Mouse (Mus musculus): ENCODE results near the gene Slc25a11. TPM values are rescaled to one million over a fixed set of nuclear protein-coding genes. Genes with fewer than 3 reads are reported as not detected.

Slc25a11 gene
- total RNA-seq, 2 experiments from 2014 or later: 292 to 304 TPM

Other genes starting within 250 kb of the Slc25a11 start
- 10 to 100 TPM; 17.9 to 19.2 TPM for gene Pelp1, start 237.4 kb downstream of the Slc25a11 start, total RNA-seq (2021)
- gene Arrb2, start 214.8 kb downstream of the Slc25a11 start, total RNA-seq (2021): 1 to 10 TPM; 7.6 to 9.0 TPM
- 1 to 10 TPM; 4.2 to 4.9 TPM for gene Med11, start 195.6 kb downstream of the Slc25a11 start, total RNA-seq (2021)
- under 1 TPM; 0.19 to 0.25 TPM for gene Zmynd15, start 188.0 kb downstream of the Slc25a11 start, total RNA-seq (2021)
- gene Cxcl16, start 187.5 kb downstream of the Slc25a11 start, total RNA-seq (2021): 1 to 10 TPM in 1 of 2 experiments, under 1 TPM in 1; 0.73 to 1.2 TPM
- not detected for gene Tm4sf5, start 142.2 kb downstream of the Slc25a11 start, total RNA-seq (2021)
- gene Vmo1, start 132.9 kb downstream of the Slc25a11 start, total RNA-seq (2021): not detected
- not detected for gene Gltpd2, start 128.3 kb downstream of the Slc25a11 start, total RNA-seq (2021)
- 100 to 1,000 TPM; 226 to 241 TPM for gene Psmb6, start 122.1 kb downstream of the Slc25a11 start, total RNA-seq (2021)
- gene Gm40193, start 114.5 kb downstream of the Slc25a11 start, total RNA-seq (2021): not detected
- 10 to 100 TPM; 12.2 to 17.7 TPM for gene Pld2, start 107.4 kb downstream of the Slc25a11 start, total RNA-seq (2021)
- 10 to 100 TPM; 28.8 to 34.1 TPM for gene Mink1, start 84.6 kb downstream of the Slc25a11 start, total RNA-seq (2021)
- gene 4930544D05Rik, start 31.6 kb downstream of the Slc25a11 start, total RNA-seq (2021): not detected
- 10 to 100 TPM; 14.7 to 20.6 TPM for gene Chrne, start 28.3 kb downstream of the Slc25a11 start, total RNA-seq (2021)
- under 1 TPM in 1 of 2 experiments, not detected in 1; 0.09 TPM for gene Gp1ba, start 8.4 kb downstream of the Slc25a11 start, total RNA-seq (2021)
- gene Rnf167, start 244 bp downstream of the Slc25a11 start, total RNA-seq (2021): 10 to 100 TPM; 35.3 to 37.2 TPM
- gene Pfn1, start 7.2 kb upstream of the Slc25a11 start, total RNA-seq (2021): 100 to 1,000 TPM; 217 to 233 TPM
- gene Eno3, start 9.7 kb upstream of the Slc25a11 start, total RNA-seq (2021): 1,000 to 10,000 TPM; 5,616 to 7,081 TPM
- gene Spag7, start 21.9 kb upstream of the Slc25a11 start, total RNA-seq (2021): 100 to 1,000 TPM in 1 of 2 experiments, 10 to 100 TPM in 1; 83.4 to 103 TPM
- 10 to 100 TPM; 40.6 TPM for gene Camta2, start 40.6 kb upstream of the Slc25a11 start, total RNA-seq (2021)
- gene Inca1, start 52.7 kb upstream of the Slc25a11 start, total RNA-seq (2021): 1 to 10 TPM; 4.1 to 6.4 TPM
- 100 to 1,000 TPM; 587 to 632 TPM for gene Kif1c, start 53.1 kb upstream of the Slc25a11 start, total RNA-seq (2021)
- gene Zfp3, start 116.7 kb upstream of the Slc25a11 start, total RNA-seq (2021): 10 to 100 TPM; 12.0 to 13.0 TPM
- not detected for gene Scimp, start 165.1 kb upstream of the Slc25a11 start, total RNA-seq (2021)
- 10 to 100 TPM; 36.6 to 39.7 TPM for gene Rabep1, start 197.3 kb upstream of the Slc25a11 start, total RNA-seq (2021)

All from gastrocnemius, adult 18-20 months (tissue).